Mouse (Mus musculus): ENCODE results near the gene Clock. TPM values are rescaled to one million over a fixed set of nuclear protein-coding genes. Genes with fewer than 3 reads are reported as not detected.

The Clock gene
- total RNA-seq, 1 experiment from 2014 or later, result 24.9 TPM

Other genes starting within 250 kb of the Clock start
- 35.9 and 45.3 TPM in 2 replicates for gene Srd5a3, start 164.5 kb downstream of the Clock start, total RNA-seq (2017)
- 51.7 and 62.7 TPM in 2 replicates for gene Tmem165, start 120.9 kb downstream of the Clock start, total RNA-seq (2017)
- gene Pdcl2, start 26.4 kb upstream of the Clock start, total RNA-seq (2017), result 0.70 TPM in 1 of 2 replicates, not detected in the other
- gene Nmu, start 59.0 kb upstream of the Clock start, total RNA-seq (2017), result not detected in 2 replicates
- gene Gm7271, start 179.2 kb upstream of the Clock start, total RNA-seq (2017), result not detected in 2 replicates
- 80.0 and 81.4 TPM in 2 replicates for gene Exoc1, start 224.5 kb upstream of the Clock start, total RNA-seq (2017)

Measured in neutrophil, adult 5-6 weeks (primary cell).